Mouse (Mus musculus) lung, postnatal 0 days (tissue): ENCODE data around the gene Epb41l2. TPM values are rescaled to one million over a fixed set of nuclear protein-coding genes. Genes with fewer than 3 reads are reported as not detected.

Experiments used
- ATAC-seq: fragments of 200-750 bp; cut with Nextera tagmentation; 2 replicates; pipeline ENCODE4 v1.8.0; 2017; ENCODE audit warnings: moderate library complexity
- DNase-seq: peaks from one replicate; pipeline ENCODE4 v3.0.0-alpha.2; 2016; ENCODE audit warnings: low spot score
- H3K27ac ChIP-seq: fragments of 300-500 bp; sonication (generic); 2 replicates; pipeline ENCODE4 v1.5.1; 2014; ENCODE audit warnings: antibody characterized with exemption, mild to moderate bottlenecking, low read length, mixed read lengths
- H3K27me3 ChIP-seq: fragments of 300-500 bp; sonication (generic); replicated peaks from 2 replicates; pipeline ENCODE4 v1.6.1; 2014; ENCODE audit warnings: low read length, mixed read lengths; ENCODE audit not compliant: insufficient read depth
- H3K36me3 ChIP-seq: fragments of 300-500 bp; sonication (generic); 2 replicates; pipeline ENCODE4 v1.6.1; 2014; ENCODE audit warnings: low read length, mixed read lengths; ENCODE audit not compliant: insufficient read depth
- H3K4me1 ChIP-seq: fragments of 300-500 bp; sonication (generic); 2 replicates; pipeline ENCODE4 v1.6.1; 2014; ENCODE audit warnings: antibody characterized with exemption, low read depth, low read length, mixed read lengths; ENCODE audit not compliant: insufficient read depth
- H3K4me2 ChIP-seq: fragments of 300-500 bp; sonication (generic); replicated peaks from 2 replicates; pipeline ENCODE4 v1.6.1; 2014; ENCODE audit warnings: low read depth, mild to moderate bottlenecking, low read length, moderate library complexity, mixed read lengths
- H3K4me3 ChIP-seq: fragments of 300-500 bp; sonication (generic); 2 replicates; pipeline ENCODE4 v1.5.1; 2014; ENCODE audit warnings: low read depth, low read length
- H3K9ac ChIP-seq: fragments of 300-500 bp; sonication (generic); replicated peaks from 2 replicates; pipeline ENCODE4 v1.6.1; 2014; ENCODE audit warnings: low read depth, mild to moderate bottlenecking
- H3K9me3 ChIP-seq: fragments of 300-500 bp; sonication (generic); 2 replicates; pipeline ENCODE4 v1.6.1; 2016; ENCODE audit warnings: low read length, mixed read lengths
- CTCF ChIP-seq: IDR thresholded peaks from 2 replicates; pipeline ENCODE4 v1.5.1; 2016; ENCODE audit warnings: antibody characterized with exemption, mild to moderate bottlenecking
- EP300 ChIP-seq: IDR thresholded peaks from 2 replicates; pipeline ENCODE4 v1.6.1; 2016; ENCODE audit warnings: antibody characterized with exemption, mild to moderate bottlenecking, control low read depth
- WGBS: fragments of 180-500 bp; shearing (Covaris S2); extraction: QIAGEN DNeasy Blood & Tissue Kit; methylation state at CpG from one replicate; pipeline ENCODE4 v1.1.7; 2014; 5-methylcytosine and 5-hydroxymethylcytosine counted together
- polyA plus RNA-seq: library from polyadenylated mRNA; unstranded; fragments of >200 nt; fragmentation: Nextera tagmentation; extraction: Ambion mirVana; gene quantifications from 2 replicates; pipeline ENCODE4 v1.2.1, GENCODE M21; 2015

Gene Epb41l2
- polyA plus RNA-seq, 1 experiment from 2014 or later = 48.2 TPM

- DNase-seq = peak; percentile 73
- peak overlapping the region; percentile 89 for H3K27ac ChIP-seq
- no peak overlapping the region for H3K4me2 ChIP-seq
- peak; percentile 39 for ATAC-seq
- TF ChIP-seq CTCF (no peak), EP300 (no peak)
- H3K27me3 ChIP-seq = no peaks in the 10 kb centered on the region
- peaks cover 19% of the 10 kb centered on the region; the same call in 1 of the 2 replicates for H3K4me1 ChIP-seq
- no peaks in the 10 kb centered on the region for H3K9me3 ChIP-seq
- no peak overlapping the region for H3K9ac ChIP-seq
- WGBS = 29% methylated on average over 1 of the region's 1 CpGs
- H3K36me3 ChIP-seq = no peaks in the 10 kb centered on the region
- H3K4me3 ChIP-seq = no peak overlapping the region
Measured at GRCm38 (mm10) chr10:25426058-25426457, 66.5 kb downstream of the Epb41l2 start.

- DNase-seq = peak; percentile 58
- 13% methylated on average over 4 of the region's 4 CpGs for WGBS
- no peak overlapping the region for H3K4me2 ChIP-seq
Measured at GRCm38 (mm10) chr10:25426814-25427213, 67.2 kb downstream of the Epb41l2 start.

GRCm38 (mm10) chr10:25427523-25427922 lies 67.9 kb downstream of the Epb41l2 start:
- no peaks in the 10 kb centered on the region for H3K9me3 ChIP-seq
- peak overlapping the region; percentile 89 for H3K27ac ChIP-seq
- H3K27me3 ChIP-seq = no peaks in the 10 kb centered on the region
- H3K4me3 ChIP-seq = no peak overlapping the region
- TF ChIP-seq CTCF (peak; percentile 40; the same call in 1 of the 2 replicates), EP300 (peak; percentile 92)
- peak; percentile 79 for DNase-seq
- H3K9ac ChIP-seq = no peak overlapping the region
- no peak overlapping the region for H3K4me2 ChIP-seq
- WGBS = 10% methylated on average over 7 of the region's 7 CpGs
- peaks cover 22% of the 10 kb centered on the region; the same call in 1 of the 2 replicates for H3K4me1 ChIP-seq
- H3K36me3 ChIP-seq = no peaks in the 10 kb centered on the region
- ATAC-seq = peak; percentile 85

More at GRCm38 (mm10) chr10:25426814-25427213, 67.2 kb downstream of the Epb41l2 start:
- H3K4me1 ChIP-seq = peaks cover 22% of the 10 kb centered on the region; the same call in 1 of the 2 replicates
- H3K27ac ChIP-seq = peak overlapping the region; percentile 89
- H3K36me3 ChIP-seq = no peaks in the 10 kb centered on the region
- no peaks in the 10 kb centered on the region for H3K27me3 ChIP-seq
- TF ChIP-seq EP300 (no peak), CTCF (no peak)
- no peak overlapping the region for H3K4me3 ChIP-seq
- H3K9me3 ChIP-seq = no peaks in the 10 kb centered on the region
- H3K9ac ChIP-seq = no peak overlapping the region
- ATAC-seq = peak; percentile 73

DNA sequence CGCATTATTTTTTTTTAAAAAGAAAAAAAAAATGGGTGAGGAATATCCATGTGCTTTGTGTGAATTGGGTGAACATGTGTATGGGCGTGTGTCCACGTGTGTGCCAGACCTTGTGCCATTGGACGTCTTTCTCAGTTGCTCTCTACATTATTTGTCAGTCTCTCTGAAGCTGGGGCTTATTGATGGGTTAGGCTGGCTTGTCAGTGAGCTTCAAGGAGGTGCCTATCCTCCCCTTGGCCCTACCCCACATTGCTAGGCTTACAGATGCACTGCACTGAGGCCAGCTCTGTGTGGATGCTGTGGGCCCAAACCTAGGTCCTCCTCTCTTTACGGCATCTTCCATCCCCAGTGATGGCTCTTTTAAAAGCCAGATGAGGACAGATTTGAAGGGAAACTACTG lies 69.1 kb downstream of the Epb41l2 start:
- no peaks in the 10 kb centered on the region for H3K27me3 ChIP-seq
- H3K4me2 ChIP-seq = no peak overlapping the region
- 89% methylated on average over 5 of the region's 5 CpGs for WGBS
- H3K9me3 ChIP-seq = no peaks in the 10 kb centered on the region
- no peaks in the 10 kb centered on the region for H3K36me3 ChIP-seq
- ATAC-seq = no peak
- no peak overlapping the region for H3K4me3 ChIP-seq
- H3K27ac ChIP-seq = no peak overlapping the region
- TF ChIP-seq CTCF (no peak), EP300 (no peak)
- peaks cover 24% of the 10 kb centered on the region; the same call in 1 of the 2 replicates for H3K4me1 ChIP-seq
- DNase-seq = no peak
- H3K9ac ChIP-seq = no peak overlapping the region

GRCm38 (mm10) chr10:25429346-25429745 lies 69.7 kb downstream of the Epb41l2 start:
- no peaks in the 10 kb centered on the region for H3K9me3 ChIP-seq
- 79% methylated on average over 4 of the region's 4 CpGs for WGBS
- ATAC-seq (no peak), DNase-seq (no peak)
- no peaks in the 10 kb centered on the region for H3K36me3 ChIP-seq
- no peak for TF ChIP-seq EP300
- no peak for TF ChIP-seq CTCF
- no peak overlapping the region for H3K9ac ChIP-seq
- no peak overlapping the region for H3K27ac ChIP-seq
- no peak overlapping the region for H3K4me2 ChIP-seq
- H3K4me1 ChIP-seq = peaks cover 27% of the 10 kb centered on the region; the same call in 1 of the 2 replicates
- H3K27me3 ChIP-seq = no peaks in the 10 kb centered on the region
- H3K4me3 ChIP-seq = no peak overlapping the region

DNA sequence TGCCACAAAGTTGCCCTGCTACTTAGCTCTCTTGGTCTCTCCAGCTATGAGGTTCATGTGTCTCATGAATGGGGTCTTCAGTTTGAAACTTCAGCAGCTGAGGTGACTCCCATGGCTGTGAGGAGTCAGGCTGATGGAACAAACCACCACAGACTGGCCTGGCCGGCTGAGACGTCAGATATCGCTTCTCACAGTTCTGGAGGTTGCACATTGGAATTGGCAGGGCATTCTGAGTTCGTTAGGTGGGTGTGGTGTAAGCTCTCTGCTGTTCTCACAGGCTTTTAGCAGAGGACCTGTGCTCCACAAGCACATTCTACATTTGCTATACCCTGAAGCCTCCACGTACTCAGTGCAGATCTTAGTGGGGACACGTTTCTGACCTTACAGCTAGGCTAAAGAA lies 71.3 kb downstream of the Epb41l2 start:
- Histone ChIP-seq H3K27me3 (no peaks in the 10 kb centered on the region), H3K27ac (no peak overlapping the region), H3K9me3 (no peaks in the 10 kb centered on the region), H3K4me3 (no peak overlapping the region), H3K9ac (no peak overlapping the region), H3K36me3 (no peaks in the 10 kb centered on the region), H3K4me2 (no peak overlapping the region), H3K4me1 (peaks cover 33% of the 10 kb centered on the region; the same call in 1 of the 2 replicates)
- TF ChIP-seq EP300 = no peak
- no peak for TF ChIP-seq CTCF
- 32% methylated on average over 6 of the region's 6 CpGs for WGBS
- DNase-seq (peak; percentile 54), ATAC-seq (no peak)
